Mouse (Mus musculus) CH12.LX (cell line): ENCODE results near the gene Gle1. TPM values are rescaled to one million over a fixed set of nuclear protein-coding genes. Genes with fewer than 3 reads are reported as not detected.

Experiments used
- DNase-seq: peaks from one replicate; pipeline ENCODE4 v3.0.0-alpha.2; 2013; ENCODE audit errors: extremely low read depth
- H3K27ac ChIP-seq: 2 replicates; pipeline ENCODE4 v1.5.1; 2012; ENCODE audit warnings: low read depth, mild to moderate bottlenecking, control low read depth, moderate library complexity; ENCODE audit not compliant: insufficient read depth
- H3K27me3 ChIP-seq: replicated peaks from 2 replicates; pipeline ENCODE3; 2012; ENCODE audit warnings: inconsistent platforms
- H3K36me3 ChIP-seq, 2 experiments: replicated peaks in 1 of 2; 2 replicates each; pipeline versions ENCODE3 to v1.6.1; 2012; ENCODE audit warnings: inconsistent platforms in 1 of 2, low read length in 1 of 2, mild to moderate bottlenecking in 1 of 2, mixed read lengths in 1 of 2, moderate library complexity in 1 of 2; ENCODE audit not compliant: control insufficient read depth in 1 of 2, insufficient read depth in 1 of 2
- H3K4me1 ChIP-seq, 2 experiments: 2 replicates each; pipeline ENCODE4 v1.6.1; 2012; ENCODE audit warnings: inconsistent platforms in 1 of 2, moderate library complexity in 1 of 2; ENCODE audit not compliant: insufficient read depth in 2 of 2, control insufficient read depth in 1 of 2
- H3K4me2 ChIP-seq: 2 replicates; pipeline ENCODE4 v1.6.1; 2012; ENCODE audit warnings: low read depth, mild to moderate bottlenecking, control low read depth; ENCODE audit not compliant: poor library complexity, insufficient read depth, severe bottlenecking
- H3K4me3 ChIP-seq, 3 experiments: fragments of 150-350 bp in 1 of 3; sonication (generic) in 1 of 3; replicated peaks in 1 of 3; 2 replicates each; pipeline versions ENCODE3 to v1.5.1; 2011 to 2012; ENCODE audit warnings: low read depth in 2 of 3, low read length in 2 of 3, mild to moderate bottlenecking in 2 of 3, moderate library complexity in 2 of 3, control low read depth in 1 of 3, improper control_type of control experiment in 1 of 3, inconsistent platforms in 1 of 3, mixed read lengths in 1 of 3; ENCODE audit not compliant: poor library complexity in 1 of 3
- H3K79me2 ChIP-seq: replicated peaks from 2 replicates; pipeline ENCODE4 v1.6.1; 2012; ENCODE audit warnings: mild to moderate bottlenecking, moderate library complexity; ENCODE audit not compliant: control insufficient read depth, poor library complexity, insufficient read depth, severe bottlenecking; ENCODE audit errors: extremely low read depth
- H3K9ac ChIP-seq: 2 replicates; pipeline ENCODE4 v1.6.1; 2012; ENCODE audit warnings: low read depth, mild to moderate bottlenecking, control low read depth, moderate library complexity; ENCODE audit not compliant: insufficient read depth
- H3K9me3 ChIP-seq: replicated peaks from 2 replicates; pipeline ENCODE3; 2012; ENCODE audit warnings: low read length, inconsistent platforms, mixed read lengths
- CTCF ChIP-seq, 2 experiments: IDR thresholded peaks in 1 of 2; conservative IDR thresholded peaks in 1 of 2; 2 replicates each; pipeline ENCODE4 v1.5.1; 2011 to 2012; ENCODE audit warnings: low read depth in 2 of 2, low read length in 2 of 2, improper control_type of control experiment in 1 of 2, inconsistent platforms in 1 of 2, mild to moderate bottlenecking in 1 of 2, moderate library complexity in 1 of 2
- E2F4 ChIP-seq: IDR thresholded peaks from 2 replicates; pipeline ENCODE4 v1.6.1; 2011; ENCODE audit warnings: low read depth, low read length, improper control_type of control experiment; ENCODE audit not compliant: insufficient replicate concordance
- ELF1 ChIP-seq: IDR thresholded peaks from 2 replicates; pipeline ENCODE4 v1.6.1; 2014; ENCODE audit warnings: low read depth, mild to moderate bottlenecking, inconsistent platforms, low read length, improper control_type of control experiment
- EP300 ChIP-seq: IDR thresholded peaks from 2 replicates; pipeline ENCODE4 v1.6.1; 2011; ENCODE audit warnings: low read length, improper control_type of control experiment
- IRF4 ChIP-seq: IDR thresholded peaks from 2 replicates; pipeline ENCODE4 v1.6.1; 2014; ENCODE audit warnings: low read depth, mild to moderate bottlenecking, inconsistent platforms, low read length, improper control_type of control experiment
- JUND ChIP-seq: conservative IDR thresholded peaks from 2 replicates; pipeline ENCODE4 v1.6.1; 2011; ENCODE audit warnings: low read depth, low read length, improper control_type of control experiment
- KAT2A ChIP-seq: IDR thresholded peaks from 2 replicates; pipeline ENCODE4 v1.6.1; 2012; ENCODE audit warnings: low read length, improper control_type of control experiment, inconsistent platforms; ENCODE audit not compliant: insufficient replicate concordance
- MAX ChIP-seq: IDR thresholded peaks from 2 replicates; pipeline ENCODE4 v1.6.1; 2011; ENCODE audit warnings: low read length, improper control_type of control experiment
- MEF2A ChIP-seq: IDR thresholded peaks from 2 replicates; pipeline ENCODE4 v1.6.1; 2014; ENCODE audit warnings: low read depth, mild to moderate bottlenecking, inconsistent platforms, low read length, improper control_type of control experiment, borderline replicate concordance
- NRF1 ChIP-seq: IDR thresholded peaks from 2 replicates; pipeline ENCODE4 v1.6.1; 2014; ENCODE audit warnings: low read depth, mild to moderate bottlenecking, inconsistent platforms, low read length, improper control_type of control experiment, moderate library complexity
- RAD21 ChIP-seq: IDR thresholded peaks from 2 replicates; pipeline ENCODE4 v1.6.1; 2011; ENCODE audit warnings: low read depth, mild to moderate bottlenecking, low read length, improper control_type of control experiment, moderate library complexity
- RCOR1 ChIP-seq: conservative IDR thresholded peaks from 2 replicates; pipeline ENCODE4 v1.6.1; 2012; ENCODE audit warnings: low read depth, mild to moderate bottlenecking, inconsistent platforms, low read length, improper control_type of control experiment
- SIN3A ChIP-seq: IDR thresholded peaks from 2 replicates; pipeline ENCODE4 v1.6.1; 2012; ENCODE audit warnings: low read length, improper control_type of control experiment, inconsistent platforms
- SMC3 ChIP-seq: IDR thresholded peaks from 2 replicates; pipeline ENCODE4 v1.6.1; 2011; ENCODE audit warnings: low read depth, low read length, improper control_type of control experiment
- UBTF ChIP-seq: IDR thresholded peaks from 2 replicates; pipeline ENCODE4 v1.6.1; 2012; ENCODE audit warnings: low read depth, mild to moderate bottlenecking, inconsistent platforms, low read length, improper control_type of control experiment, moderate library complexity
- USF1 ChIP-seq: IDR thresholded peaks from 2 replicates; pipeline ENCODE4 v1.6.1; 2014; ENCODE audit warnings: low read depth, mild to moderate bottlenecking, inconsistent platforms, low read length, improper control_type of control experiment
- USF2 ChIP-seq: conservative IDR thresholded peaks from 2 replicates; pipeline ENCODE4 v1.6.1; 2011; ENCODE audit warnings: low read depth, low read length, improper control_type of control experiment
- ZC3H11A ChIP-seq: IDR thresholded peaks from 2 replicates; pipeline ENCODE4 v1.6.1; 2012; ENCODE audit warnings: low read depth, mild to moderate bottlenecking, inconsistent platforms, low read length, improper control_type of control experiment
- ZKSCAN1 ChIP-seq: IDR thresholded peaks from 2 replicates; pipeline ENCODE4 v1.6.1; 2012; ENCODE audit warnings: low read depth, inconsistent platforms, low read length, improper control_type of control experiment, borderline replicate concordance
- dilution Hi-C: fragments of 300-500 bp; cut with MboI; formaldehyde crosslinking; loops from 2 replicates; pipeline ENCODE4 v1.14.3; 2020; ENCODE audit warnings: low sequenced_read_pairs; ENCODE audit not compliant: extremely low pct_unique_long_range_greater_than_20kb, extremely low pct_ligation_motif_present
- in situ Hi-C: fragments of 300-500 bp; cut with MboI; formaldehyde crosslinking; loops from 3 replicates; pipeline ENCODE4 v1.14.3; 2019; ENCODE audit warnings: low sequenced_read_pairs, low pct_ligation_motif_present, low pct_unique_long_range_greater_than_20kb, mixed read lengths
- polyA plus RNA-seq: library from polyadenylated mRNA; unstranded; fragments of >175 nt; gene quantifications from 2 replicates; pipeline ENCODE4 v1.2.1, GENCODE M21; 2012; ENCODE audit warnings: low read depth; ENCODE audit not compliant: insufficient read length
- total RNA-seq, 2 experiments: library from RNA; depleted of rRNA; stranded (reverse); fragments of 300-350 nt in 1 of 2; fragments of >200 nt in 1 of 2; gene quantifications; 2 replicates each; pipeline ENCODE4 v1.2.3; 2012 to 2014

Gle1 gene
- total and polyA plus RNA-seq, 3 experiments = 36.5 to 60.1 (median 38.0) TPM

- no peak for TF ChIP-seq JUND
- no peak for TF ChIP-seq USF2
- TF ChIP-seq NRF1 = no peak
- TF ChIP-seq ZC3H11A = no peak
These were observed 32.5 kb downstream of the Gle1 start (continued) for GRCm38 (mm10) chr2:29967768-29968167.

GRCm38 (mm10) chr2:29968638-29969037 is 33.4 kb downstream of the Gle1 start:
- TF ChIP-seq ZKSCAN1 (no peak), SMC3 (no peak), USF1 (no peak), MAX (no peak), RCOR1 (no peak), E2F4 (no peak), SIN3A (no peak), KAT2A (no peak), NRF1 (no peak), ELF1 (no peak), ZC3H11A (no peak), MEF2A (no peak), UBTF (no peak), IRF4 (no peak), JUND (no peak), RAD21 (no peak), CTCF (conservative IDR thresholded peaks at IDR 0.05 in 1 of 2, IDR thresholded peaks at IDR 0.05 in 1 of 2; ENCODE audit: low read depth in 2 of 2, low read length in 2 of 2) (no peak), EP300 (no peak)
- Histone ChIP-seq H3K4me3 (no peak overlapping the region), H3K4me2 (no peak overlapping the region), H3K9me3 (no peaks in the 10 kb centered on the region), H3K36me3 (peaks cover 13 to 40% of the 10 kb centered on the region in 2 experiments), H3K27me3 (no peaks in the 10 kb centered on the region), H3K27ac (no peak overlapping the region), H3K79me2 (peaks cover 35% of the 10 kb centered on the region), H3K4me1 (peaks cover 0 to 46% of the 10 kb centered on the region in 2 experiments; a peak in 2 of 4 replicates), H3K9ac (no peak overlapping the region)
- in situ Hi-C loops = no loop called here
- dilution Hi-C loops = no loop called here
- DNase-seq = no peak
